Mouse (Mus musculus) ES-Bruce4 (cell line): ENCODE data around the gene Tlr12. TPM values are rescaled to one million over a fixed set of nuclear protein-coding genes. Genes with fewer than 3 reads are reported as not detected.
"Not testable (repeated sequence)": the region's sequence is repeated elsewhere in the genome, so short reads cannot be mapped to it uniquely, and the experiment has no call there.

ENCODE experiments used
- H3K27ac ChIP-seq: 2 replicates; pipeline ENCODE4 v1.5.1; 2012; ENCODE audit warnings: low read length, inconsistent platforms; ENCODE audit not compliant: insufficient read depth
- H3K27me3 ChIP-seq: 2 replicates; pipeline ENCODE4 v1.6.1; 2012; ENCODE audit warnings: mild to moderate bottlenecking, low read length, inconsistent platforms; ENCODE audit not compliant: control insufficient read depth, poor library complexity, insufficient read depth, severe bottlenecking
- H3K36me3 ChIP-seq: 2 replicates; pipeline ENCODE4 v1.6.1; 2012; ENCODE audit warnings: inconsistent platforms, mild to moderate bottlenecking, low read length, moderate library complexity; ENCODE audit not compliant: control insufficient read depth, poor library complexity, insufficient read depth, severe bottlenecking
- H3K4me1 ChIP-seq: one replicate; pipeline ENCODE4 v1.8.1; 2011; ENCODE audit warnings: low read length; ENCODE audit not compliant: control insufficient read depth, insufficient read depth
- H3K4me3 ChIP-seq: 2 replicates; pipeline ENCODE4 v1.5.1; 2011; ENCODE audit warnings: low read depth, mild to moderate bottlenecking, low read length
- H3K9ac ChIP-seq: 2 replicates; pipeline ENCODE4 v1.6.1; 2012; ENCODE audit warnings: low read depth, mild to moderate bottlenecking, inconsistent platforms; ENCODE audit not compliant: poor library complexity, severe bottlenecking
- H3K9me3 ChIP-seq: replicated peaks from 2 replicates; pipeline ENCODE4 v1.6.1; 2012; ENCODE audit warnings: mild to moderate bottlenecking, low read length, inconsistent platforms; ENCODE audit not compliant: control insufficient read depth, poor library complexity, insufficient read depth, severe bottlenecking
- CTCF ChIP-seq: IDR thresholded peaks from one replicate; pipeline ENCODE4 v1.8.1; 2011; ENCODE audit warnings: low read depth, low read length
- EP300 ChIP-seq: IDR thresholded peaks from 2 replicates; pipeline ENCODE4 v1.6.1; 2011; ENCODE audit warnings: low read depth, low read length; ENCODE audit not compliant: insufficient read depth
- POLR2A ChIP-seq: IDR thresholded peaks from one replicate; pipeline ENCODE4 v1.8.1; 2011; ENCODE audit warnings: low read length; ENCODE audit not compliant: insufficient read depth
- polyA plus RNA-seq: library from polyadenylated mRNA; stranded (reverse); fragments of >200 nt; gene quantifications from 2 replicates; pipeline ENCODE4 v1.2.4, GENCODE M21; 2011; ENCODE audit warnings: low read depth; ENCODE audit not compliant: missing spikeins, insufficient read depth, insufficient read length

Gene Tlr12
- not detected in 2 replicates for polyA plus RNA-seq

- no peaks in the 10 kb centered on the region for H3K9me3 ChIP-seq
- no peak within 1 kb of the TSS for H3K27ac ChIP-seq
- TF ChIP-seq POLR2A (no peak), CTCF (no peak), EP300 (no peak)
- H3K4me1 ChIP-seq = no peaks in the 10 kb centered on the region
- no peak within 1 kb of the TSS for H3K4me3 ChIP-seq
- H3K27me3 ChIP-seq = no peaks in the 10 kb centered on the region
- no peak within 1 kb of the TSS for H3K9ac ChIP-seq
- no peaks in the 10 kb centered on the region for H3K36me3 ChIP-seq
Observed at GRCm38 (mm10) chr4:128618246-128618911, at the start of gene Tlr12. TSS of gene Tlr12 (minus strand) at chr4:128618619.

GRCm38 (mm10) chr4:128667195-128667594, 48.8 kb upstream of the Tlr12 start:
- not testable (repeated sequence) for H3K36me3 ChIP-seq, H3K4me3 ChIP-seq, H3K9ac ChIP-seq, H3K27me3 ChIP-seq, H3K4me1 ChIP-seq, H3K27ac ChIP-seq, H3K9me3 ChIP-seq

- not testable (repeated sequence) for H3K4me1 ChIP-seq, H3K27me3 ChIP-seq, H3K4me3 ChIP-seq, H3K36me3 ChIP-seq, H3K9ac ChIP-seq, H3K27ac ChIP-seq, H3K9me3 ChIP-seq
Observed at GRCm38 (mm10) chr4:128666362-128666761, 47.9 kb upstream of the Tlr12 start.

DNA sequence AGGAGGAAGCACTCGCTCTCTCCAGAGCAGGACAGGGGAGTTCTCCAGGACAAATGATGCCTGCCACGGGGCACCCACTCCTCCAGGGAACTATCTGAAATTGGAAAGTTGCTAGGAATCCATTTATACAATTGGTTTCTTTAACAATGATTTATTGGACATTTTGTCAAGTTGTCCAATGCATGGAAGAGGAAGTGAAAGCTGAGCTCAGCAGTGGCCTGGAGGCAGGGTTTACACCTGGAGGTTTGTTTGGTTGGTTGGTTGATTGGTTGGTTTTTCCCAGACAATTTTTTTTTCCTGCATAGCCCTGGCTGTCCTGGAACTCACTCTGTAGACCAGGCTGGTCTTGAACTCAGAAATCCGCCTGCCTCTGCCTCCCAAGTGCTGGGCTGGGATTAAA, 45.6 kb upstream of the Tlr12 start:
- no peak overlapping the region for H3K27ac ChIP-seq
- TF ChIP-seq EP300 = no peak
- no peak for TF ChIP-seq CTCF
- no peak for TF ChIP-seq POLR2A
- no peak overlapping the region for H3K9ac ChIP-seq
- H3K27me3 ChIP-seq = no peaks in the 10 kb centered on the region
- H3K36me3 ChIP-seq = no peaks in the 10 kb centered on the region
- no peaks in the 10 kb centered on the region for H3K4me1 ChIP-seq
- no peaks in the 10 kb centered on the region for H3K9me3 ChIP-seq
- no peak overlapping the region for H3K4me3 ChIP-seq

GRCm38 (mm10) chr4:128661063-128661462, 42.6 kb upstream of the Tlr12 start:
- Histone ChIP-seq H3K27ac (no peak overlapping the region), H3K36me3 (no peaks in the 10 kb centered on the region), H3K9me3 (no peaks in the 10 kb centered on the region), H3K27me3 (no peaks in the 10 kb centered on the region), H3K4me3 (no peak overlapping the region), H3K4me1 (no peaks in the 10 kb centered on the region), H3K9ac (no peak overlapping the region)
- no peak for TF ChIP-seq POLR2A
- no peak for TF ChIP-seq EP300
- TF ChIP-seq CTCF = no peak

- Histone ChIP-seq H3K27ac (no peak overlapping the region), H3K4me1 (no peaks in the 10 kb centered on the region), H3K27me3 (0 out of 2 replicates have a peak, but pooled peaks cover 1% of the 10 kb centered on the region), H3K9ac (no peak overlapping the region), H3K36me3 (no peaks in the 10 kb centered on the region), H3K4me3 (no peak overlapping the region), H3K9me3 (no peaks in the 10 kb centered on the region)
- no peak for TF ChIP-seq CTCF
- TF ChIP-seq EP300 = no peak
- TF ChIP-seq POLR2A = no peak
Observed at GRCm38 (mm10) chr4:128660196-128660595, 41.8 kb upstream of the Tlr12 start.
